ENCODE assay signal across 12 mouse cellular contexts in genomic region chr2:70842049-70842618, GRCm38 (mm10). TPM values are rescaled to one million over a fixed set of nuclear protein-coding genes. Genes with fewer than 3 reads are reported as not detected.
DNase-seq lines count a peak whose midpoint lies in the region; ATAC-seq and TF ChIP-seq lines count a peak whose summit lies in the region.
"Had no signal": no experiment of that assay in that cellular context is flagged by ENCODE, and none has a peak within 500 bp of the region (broad histone marks: within the 10 kb centered on the region; RNA-seq: fewer than 3 reads in every experiment).

No protein-coding gene starts in this region.

- 0 out of 2 replicates have a peak overlapping the region, but pooled peaks have one; percentile 6 for H3K4me2 ChIP-seq in liver, embryonic 16.5 days (ENCODE audit: low read depth, low read length)
- no peak overlapping the region for H3K4me2 ChIP-seq in forebrain, embryonic 12.5 days

- no peak overlapping the region for H3K9ac ChIP-seq in liver, embryonic 16.5 days (ENCODE audit: low read depth, low read length)
- no peak overlapping the region for H3K9ac ChIP-seq in forebrain, embryonic 12.5 days
- H3K9ac ChIP-seq: liver, embryonic 14.5 days had no signal

- no peaks in the 10 kb centered on the region for H3K36me3 ChIP-seq in liver, embryonic 16.5 days (ENCODE audit: control insufficient read depth, insufficient read depth)
- no peaks in the 10 kb centered on the region for H3K36me3 ChIP-seq in kidney, adult 2 months (ENCODE audit: control insufficient read depth, insufficient read depth, low read length)
- no peaks in the 10 kb centered on the region for H3K36me3 ChIP-seq in small intestine, adult 2 months (ENCODE audit: control insufficient read depth, insufficient read depth, low read length)
- no peaks in the 10 kb centered on the region for H3K36me3 ChIP-seq in forebrain, embryonic 12.5 days (replicated peaks)

- no peak for TF ChIP-seq CTCF in kidney, adult 2 months (conservative IDR thresholded peaks at IDR 0.05; ENCODE audit: insufficient read depth, insufficient read length, low read depth, low read length)
- TF ChIP-seq CTCF in small intestine, adult 2 months (IDR thresholded peaks at IDR 0.05; ENCODE audit: extremely low read depth, insufficient read length, insufficient replicate concordance, low read depth, low read length): no peak

- no peak for TF ChIP-seq POLR2A in kidney, adult 2 months (IDR thresholded peaks at IDR 0.05; ENCODE audit: low read depth, low read length)
- no peak for TF ChIP-seq POLR2A in small intestine, adult 2 months (IDR thresholded peaks at IDR 0.05; ENCODE audit: low read depth, low read length)

- no peak overlapping the region for H3K27ac ChIP-seq in liver, embryonic 16.5 days (ENCODE audit: low read length)
- no peak overlapping the region for H3K27ac ChIP-seq in kidney, adult 2 months (ENCODE audit: insufficient read depth, low read depth, low read length)
- H3K27ac ChIP-seq in small intestine, adult 2 months (ENCODE audit: insufficient read depth, low read depth, low read length): peak overlapping the region; percentile 45
- H3K27ac ChIP-seq in forebrain, embryonic 12.5 days: no peak overlapping the region
- H3K27ac ChIP-seq: liver, embryonic 14.5 days had no signal

- peaks cover 7% of the 10 kb centered on the region for H3K4me1 ChIP-seq in liver, embryonic 16.5 days (ENCODE audit: control insufficient read depth, low read depth, low read length)
- peaks cover 15% of the 10 kb centered on the region; the same call in 1 of the 2 replicates for H3K4me1 ChIP-seq in kidney, adult 2 months (ENCODE audit: control insufficient read depth, insufficient read depth, low read length)
- H3K4me1 ChIP-seq in small intestine, adult 2 months (ENCODE audit: control insufficient read depth, insufficient read depth, insufficient read length, low read length): peaks cover 19% of the 10 kb centered on the region; the same call in 1 of the 2 replicates
- peaks cover 4% of the 10 kb centered on the region; the same call in 1 of the 2 replicates for H3K4me1 ChIP-seq in forebrain, embryonic 12.5 days

- no peaks in the 10 kb centered on the region for H3K9me3 ChIP-seq in liver, embryonic 16.5 days (replicated peaks; ENCODE audit: control insufficient read depth, low read length)
- H3K9me3 ChIP-seq in forebrain, embryonic 12.5 days: no peaks in the 10 kb centered on the region

- H3K4me3 ChIP-seq in liver, embryonic 16.5 days (ENCODE audit: low read depth, low read length): no peak overlapping the region
- no peak overlapping the region for H3K4me3 ChIP-seq in kidney, adult 2 months (ENCODE audit: insufficient read depth, low read depth, low read length)
- H3K4me3 ChIP-seq in small intestine, adult 2 months (ENCODE audit: low read depth, low read length): no peak overlapping the region
- no peak overlapping the region for H3K4me3 ChIP-seq in forebrain, embryonic 12.5 days (replicated peaks)
- H3K4me3 ChIP-seq: erythroblast, embryonic 14.5 days had no signal

- H3K27me3 ChIP-seq in liver, embryonic 16.5 days (ENCODE audit: control insufficient read depth, insufficient read depth, low read depth, low read length): no peaks in the 10 kb centered on the region
- no peaks in the 10 kb centered on the region for H3K27me3 ChIP-seq in kidney, adult 2 months (replicated peaks; ENCODE audit: control insufficient read depth, insufficient read depth, low read length)
- no peaks in the 10 kb centered on the region for H3K27me3 ChIP-seq in small intestine, adult 2 months (ENCODE audit: control insufficient read depth, insufficient read depth, low read length)
- no peaks in the 10 kb centered on the region for H3K27me3 ChIP-seq in forebrain, embryonic 12.5 days

- peak; percentile 15 to 17 for DNase-seq in cerebellum, postnatal 14 days
- no peak for DNase-seq in cerebellum, adult 9-11 months
- no peak for DNase-seq in liver
- peak; percentile 93 for DNase-seq in kidney, adult 2 months
- no peak for DNase-seq in cerebellum, adult 8-10 months
- DNase-seq: heart, postnatal 14 days; retina, postnatal 1 day had no signal

- WGBS in liver, embryonic 16.5 days (ENCODE audit: insufficient replicate concordance): 67% methylated on average over 13 of the region's 13 CpGs
- WGBS in kidney, adult 2 months: 22% methylated on average over 13 of the region's 13 CpGs
- 21% methylated on average over 13 of the region's 13 CpGs for WGBS in small intestine, adult 2 months
- WGBS in forebrain, embryonic 12.5 days: 88% methylated on average over 13 of the region's 13 CpGs

- peak; percentile 73 for ATAC-seq in liver, embryonic 16.5 days (ENCODE audit: low read depth)
- no peak for ATAC-seq in forebrain, embryonic 12.5 days (ENCODE audit: low FRiP score)

RNA-seq across cellular contexts. Expression of gene Tlk1, which starts 16.6 kb away (rescaled TPM):
- polyA plus RNA-seq in liver, embryonic 16.5 days (2015; fragmentation: Nextera tagmentation; extraction: Ambion mirVana): 16.5 and 17.9 TPM in 2 replicates
- polyA plus RNA-seq in kidney, adult 2 months (2012; rRNA removed): 11.0 and 13.9 TPM in 2 replicates
- 2.3 and 6.5 TPM in 2 replicates for polyA plus RNA-seq in small intestine, adult 2 months (2012; rRNA removed)
- 31.4 and 40.0 TPM in 2 replicates for polyA plus RNA-seq in forebrain, embryonic 12.5 days (2016; fragmentation: Nextera tagmentation; extraction: Ambion mirVana)

Comparison
In these comparisons a context has a peak if more than half of its experiments do, and no peak if none do; other contexts are left out.
1. DNase-seq: peak in cerebellum, postnatal 14 days (2 of 2) and kidney, adult 2 months (single experiment); none in cerebellum, adult 9-11 months (single experiment), liver (single experiment) and cerebellum, adult 8-10 months (single experiment).